Mouse (Mus musculus): Measurements from ENCODE around the gene Mettl27.

Mettl27 gene

DNA sequence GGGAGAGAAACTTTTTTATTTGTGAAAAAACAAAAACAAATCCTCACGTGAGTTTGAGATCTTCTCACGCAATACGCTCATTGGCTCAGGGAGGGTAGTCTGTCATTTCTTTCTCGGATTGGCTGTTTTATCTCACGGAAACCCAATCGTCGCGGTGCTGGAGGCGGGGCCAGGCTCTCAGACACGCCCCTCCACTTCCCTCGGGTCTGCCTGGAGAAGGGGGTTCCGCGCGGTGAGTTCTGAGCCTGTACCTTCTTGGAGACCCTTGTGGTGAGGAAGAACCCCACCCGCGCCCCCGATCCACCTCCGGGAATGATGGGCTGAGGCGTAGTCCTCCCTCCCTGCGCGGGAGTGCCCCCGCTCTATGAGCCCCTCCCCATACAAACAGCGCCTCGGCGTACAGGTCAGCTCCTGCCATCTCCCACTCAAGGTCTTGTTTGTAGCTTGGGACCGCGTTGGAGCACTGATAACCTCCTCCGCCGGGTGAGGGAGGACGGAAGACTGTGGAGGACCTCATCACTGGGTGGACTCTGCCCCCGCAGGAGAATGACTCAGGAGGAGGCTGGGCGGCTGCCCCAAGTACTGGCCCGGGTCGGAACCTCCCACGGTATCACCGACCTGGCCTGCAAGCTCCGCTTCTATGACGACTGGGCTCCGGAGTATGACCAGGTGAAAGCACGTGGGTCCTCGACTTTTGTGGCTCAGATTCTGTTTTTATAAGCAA lies at the start of gene Mettl27:
Gene Mettl27, plus strand, starts transcription at position 190 of the 724 bp plus-strand sequence.
- in situ Hi-C loops (cut with MboI), result no loop called here

DNA sequence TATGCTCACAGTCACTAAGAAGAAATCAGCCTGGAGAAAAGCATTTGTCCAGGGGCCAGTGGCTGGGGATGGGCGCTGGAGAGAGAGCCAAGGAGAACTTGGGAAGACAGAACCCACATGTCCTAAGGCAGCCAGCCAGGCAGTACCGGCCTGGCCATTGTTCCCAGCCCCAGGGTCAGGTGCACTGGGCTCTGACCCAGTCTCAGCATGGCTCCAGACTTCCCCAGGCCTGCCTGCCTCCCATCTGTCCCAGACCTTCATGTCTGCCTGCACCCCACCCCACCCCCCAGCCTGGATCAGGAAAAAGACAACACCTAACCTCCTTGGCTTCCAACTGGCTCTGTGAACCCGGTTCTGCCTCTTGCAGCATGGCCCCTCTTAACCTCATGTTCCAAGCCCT lies 49.1 kb upstream of the Mettl27 start:
- in situ Hi-C loops (cut with MboI), result no loop called here

DNA sequence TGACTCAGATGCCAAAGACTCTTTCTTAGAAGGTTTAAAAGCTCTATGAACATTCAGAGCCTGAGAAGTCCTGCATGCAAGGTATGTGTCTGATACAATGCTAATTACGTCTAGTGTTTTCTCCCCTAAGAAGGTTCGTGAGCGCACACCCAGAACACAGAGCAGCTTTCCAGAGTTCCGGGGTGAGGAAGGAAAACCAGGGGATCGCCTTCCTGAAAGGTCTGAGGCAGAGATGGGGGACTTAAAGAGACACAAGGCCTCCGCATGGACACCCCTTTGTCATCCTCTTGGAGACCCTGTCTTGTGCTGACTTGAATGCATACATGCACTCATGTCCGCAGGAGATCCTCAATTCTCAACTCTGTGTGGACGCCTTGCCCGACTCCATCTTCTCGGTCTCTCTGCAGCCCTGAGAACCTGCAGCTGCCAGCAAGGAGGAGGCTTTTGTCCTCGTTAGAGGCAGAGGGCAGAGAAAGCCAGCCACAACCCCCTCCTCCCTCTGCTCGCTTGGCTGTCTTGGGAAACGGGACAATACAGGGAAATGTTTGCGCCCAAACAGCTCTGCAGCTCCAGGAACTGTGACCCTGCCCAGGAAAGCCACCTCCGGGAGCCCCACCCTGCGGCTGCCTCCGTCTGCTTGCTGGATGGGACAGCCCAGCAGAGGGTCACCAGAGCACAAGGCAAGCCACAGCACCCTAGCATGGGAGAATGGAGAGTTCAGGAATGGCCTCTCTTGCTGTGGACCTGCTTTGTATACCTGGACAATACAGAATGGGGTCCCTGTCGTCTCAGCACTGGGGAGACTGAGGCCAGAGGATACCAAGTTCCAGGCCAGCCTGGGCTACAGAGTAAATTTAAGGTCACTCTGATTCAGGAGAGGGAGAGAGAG lies 44.5 kb upstream of the Mettl27 start:
- in situ Hi-C loops (cut with MboI), result no loop called here

DNA sequence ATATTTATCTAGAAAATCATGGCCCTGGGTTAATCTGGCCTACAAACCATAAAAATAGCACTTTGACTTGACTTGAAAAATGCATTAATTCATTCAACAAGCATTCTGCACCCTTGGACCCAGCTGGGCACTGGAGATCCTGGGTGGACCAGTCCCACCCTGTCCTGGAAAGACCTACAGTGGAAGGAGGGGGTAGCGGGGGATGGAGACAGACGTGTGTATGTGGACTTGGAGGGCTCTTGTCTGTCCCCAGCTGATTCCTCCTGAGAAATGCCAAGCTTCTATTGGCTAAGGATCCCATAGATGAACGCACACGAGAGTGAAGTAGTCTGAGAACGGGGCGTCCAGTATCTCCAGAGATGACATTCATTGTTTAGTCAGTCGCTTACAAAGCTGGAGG lies 43.7 kb upstream of the Mettl27 start:
- in situ Hi-C loops (cut with MboI), result no loop called here

DNA sequence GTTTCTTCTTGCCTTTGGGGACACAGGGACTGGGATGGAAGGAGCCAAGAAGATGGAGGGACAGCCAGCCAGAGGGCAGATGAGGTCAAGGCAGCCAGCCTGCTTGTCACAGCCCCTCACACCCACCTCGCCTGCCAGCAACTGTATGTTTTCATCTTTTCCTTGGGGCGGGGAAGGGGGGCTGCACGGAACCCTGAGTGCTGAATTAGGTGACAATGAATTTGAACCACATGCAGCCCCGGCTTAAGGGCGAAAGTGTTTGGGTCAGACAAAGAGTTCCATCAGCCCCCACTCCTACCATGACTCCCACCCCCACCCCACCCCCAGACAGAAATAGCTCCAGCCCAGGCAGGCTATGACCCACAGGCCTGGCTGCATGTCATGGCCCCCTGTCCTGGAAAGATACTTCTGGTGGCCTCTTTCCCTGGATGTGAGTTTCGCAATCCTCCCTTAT lies 41.5 kb upstream of the Mettl27 start:
- in situ Hi-C loops (cut with MboI), result no loop called here

DNA sequence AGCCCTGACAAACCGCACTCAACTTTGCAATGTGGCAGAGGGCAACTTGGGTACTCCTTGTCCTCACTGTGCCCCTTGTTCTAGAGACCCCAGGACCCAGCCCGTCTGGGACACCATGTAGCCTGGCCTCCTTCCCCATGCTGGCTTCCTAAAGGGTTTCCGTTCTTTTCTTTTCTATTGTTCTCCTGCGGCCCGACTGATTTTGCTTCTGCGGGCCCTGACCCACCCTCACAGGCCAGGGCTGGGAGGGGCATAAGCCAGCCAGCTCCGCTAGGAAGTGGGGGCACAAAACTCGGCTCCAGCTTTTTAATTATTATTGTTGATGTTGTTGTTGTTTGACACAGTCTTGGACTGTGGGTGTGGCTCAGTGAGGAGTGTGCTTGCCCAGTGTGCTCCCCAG lies 40.6 kb upstream of the Mettl27 start:
- in situ Hi-C loops (cut with MboI), result no loop called here

DNA sequence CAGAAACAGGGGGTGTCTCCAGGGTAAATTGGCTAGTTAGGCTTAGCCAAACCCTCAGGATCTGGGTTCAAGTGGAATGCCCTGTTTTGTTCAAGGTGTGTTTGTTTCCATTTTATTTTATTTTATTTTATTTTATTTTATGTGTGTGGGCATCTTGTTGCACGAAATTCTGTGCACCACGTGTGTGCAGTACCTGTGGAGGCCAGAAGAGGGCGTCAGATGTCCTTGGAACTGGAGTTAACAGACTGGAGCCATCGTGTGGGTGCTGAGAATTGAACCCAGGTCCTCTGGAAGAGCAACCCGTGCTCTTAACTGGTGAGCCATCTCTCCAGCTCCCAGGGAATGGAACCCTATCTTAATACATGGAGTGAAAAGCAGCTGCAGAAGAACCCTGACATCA lies 39.5 kb upstream of the Mettl27 start:
- in situ Hi-C loops (cut with MboI), result no loop called here

DNA sequence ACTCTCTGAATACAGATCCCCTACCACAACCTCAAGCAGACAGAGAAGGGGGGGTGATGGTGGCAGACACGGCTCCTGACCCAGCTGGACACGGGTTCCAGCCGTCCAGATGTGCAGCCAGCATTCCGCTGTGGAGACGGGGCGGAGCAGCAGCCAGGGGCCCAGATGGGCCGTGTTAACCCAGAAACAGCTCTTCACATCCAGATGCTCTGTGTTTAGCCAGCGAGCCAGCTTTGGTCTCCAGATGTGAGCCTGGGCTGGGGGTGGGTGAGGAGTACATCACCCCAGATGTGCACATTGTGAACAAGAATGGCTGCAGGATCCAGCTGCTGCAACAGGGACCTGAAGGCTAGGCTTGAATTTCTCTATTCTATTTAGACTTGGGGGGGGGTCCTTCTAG lies 36.9 kb upstream of the Mettl27 start:
- in situ Hi-C loops (cut with MboI), result no loop called here

DNA sequence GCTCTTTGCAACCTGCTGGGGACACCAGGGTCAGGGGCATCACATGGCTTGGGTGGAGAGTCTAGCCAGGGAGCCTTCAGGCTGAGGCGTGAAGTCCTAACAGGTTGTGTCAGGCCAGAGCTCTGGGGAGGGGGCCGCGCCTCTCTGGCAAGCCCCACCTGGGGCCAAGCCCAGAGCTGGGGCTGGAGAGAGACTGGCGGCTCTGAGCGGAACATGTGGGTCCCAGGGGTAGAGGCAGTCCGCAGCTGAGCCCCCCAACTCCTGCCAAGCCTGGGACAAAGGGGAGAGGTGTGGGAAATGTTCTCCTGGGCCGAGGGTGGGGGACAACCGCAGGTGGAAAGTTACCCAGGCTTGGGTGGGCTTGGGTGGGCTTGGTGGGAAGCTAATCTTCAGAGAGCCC lies 35.2 kb upstream of the Mettl27 start:
- in situ Hi-C loops (cut with MboI), result no loop called here

DNA sequence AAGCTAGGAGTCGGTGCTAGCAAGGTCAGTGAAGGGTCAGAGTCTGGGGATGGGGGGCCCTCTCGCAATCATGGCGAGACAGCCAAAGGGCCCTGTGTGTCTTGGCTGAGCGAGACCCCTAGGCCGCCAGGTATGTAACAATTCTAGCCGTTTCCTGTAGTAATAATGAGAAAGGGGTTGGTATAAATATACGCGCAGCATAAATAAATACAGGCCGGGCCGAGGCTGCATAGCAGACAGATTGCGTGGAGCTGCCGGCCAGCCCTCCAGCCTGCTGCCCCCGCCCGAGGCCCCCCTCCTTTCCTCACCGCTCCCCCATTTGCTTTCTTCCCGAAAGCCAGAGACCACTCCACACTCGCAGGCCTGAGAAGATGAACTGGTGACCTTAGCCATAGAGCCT lies 34.6 kb upstream of the Mettl27 start:
- in situ Hi-C loops (cut with MboI), result no loop called here

DNA sequence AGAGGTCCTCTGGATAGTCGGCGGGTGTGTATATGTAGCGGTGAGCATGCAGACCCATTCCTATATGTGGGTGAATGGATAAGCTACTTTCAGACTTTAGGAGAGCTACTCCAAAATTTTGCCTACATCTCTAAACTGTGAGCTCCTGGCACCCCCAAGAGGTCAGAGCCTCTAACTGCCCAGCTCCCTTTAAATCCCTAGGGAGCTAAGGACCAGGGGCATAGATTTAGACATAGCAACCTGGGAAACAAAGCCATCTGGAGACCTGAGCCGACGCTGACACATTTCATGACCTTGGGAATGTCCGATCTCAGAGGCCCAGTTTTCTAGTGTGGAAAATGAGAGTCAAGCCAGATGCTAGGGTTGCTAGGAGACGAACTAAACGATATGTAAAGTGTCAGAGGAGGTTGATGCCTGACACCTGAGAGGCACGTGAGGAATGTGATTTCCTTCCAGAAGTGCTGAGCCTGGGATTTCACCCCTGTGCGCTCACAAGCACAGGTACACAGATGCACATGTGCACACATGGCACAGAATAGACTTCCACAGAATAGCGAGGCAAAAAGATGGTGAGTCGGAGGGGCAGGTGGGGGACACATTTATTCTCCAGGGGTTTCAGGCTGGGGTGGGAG lies 31.0 kb upstream of the Mettl27 start:
- in situ Hi-C loops (cut with MboI), result no loop called here

DNA sequence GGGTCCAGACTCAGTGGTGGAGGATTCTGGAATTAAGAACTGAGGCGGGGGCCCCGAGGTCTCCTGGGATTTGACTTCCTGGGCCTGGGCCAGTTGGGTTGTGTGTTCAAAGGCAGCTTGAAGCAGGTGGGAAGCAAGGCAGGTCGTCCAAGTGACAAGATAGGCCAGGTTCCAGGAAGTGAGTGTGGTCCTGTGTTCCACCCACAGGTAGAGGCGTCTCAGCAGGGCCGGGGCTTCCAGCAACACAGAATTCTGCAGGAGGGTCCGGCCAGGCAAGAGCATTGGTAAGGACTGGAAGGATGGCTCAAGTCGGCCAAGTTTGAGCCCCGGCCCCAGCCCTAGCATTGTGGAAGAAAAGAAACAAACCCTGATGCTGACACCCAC lies 30.5 kb upstream of the Mettl27 start:
- in situ Hi-C loops (cut with MboI), result no loop called here

DNA sequence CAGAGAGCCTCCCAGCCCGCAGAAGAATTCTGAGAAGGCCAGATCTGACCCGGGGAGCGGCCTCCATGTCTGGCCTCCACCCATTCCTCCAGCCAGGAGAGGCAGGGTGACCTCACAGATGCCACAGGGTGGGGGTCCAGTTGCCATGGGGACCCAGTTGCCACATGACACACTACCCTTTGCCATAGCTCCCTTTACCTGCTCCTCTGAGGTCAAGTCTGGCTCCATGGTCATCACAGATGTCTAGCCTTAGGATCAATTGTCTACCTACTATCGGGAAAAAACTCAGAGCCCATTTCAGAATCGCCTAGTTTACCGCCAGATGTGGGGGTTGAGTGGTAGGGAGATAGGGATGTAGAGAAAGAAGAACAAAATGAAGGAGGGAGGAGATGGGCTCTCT lies 25.5 kb upstream of the Mettl27 start, which contains the start of gene Tmem270:
Gene Tmem270, minus strand, starts transcription at position 101 of the 400 bp plus-strand sequence.
- in situ Hi-C loops (cut with MboI), result no loop called here

DNA sequence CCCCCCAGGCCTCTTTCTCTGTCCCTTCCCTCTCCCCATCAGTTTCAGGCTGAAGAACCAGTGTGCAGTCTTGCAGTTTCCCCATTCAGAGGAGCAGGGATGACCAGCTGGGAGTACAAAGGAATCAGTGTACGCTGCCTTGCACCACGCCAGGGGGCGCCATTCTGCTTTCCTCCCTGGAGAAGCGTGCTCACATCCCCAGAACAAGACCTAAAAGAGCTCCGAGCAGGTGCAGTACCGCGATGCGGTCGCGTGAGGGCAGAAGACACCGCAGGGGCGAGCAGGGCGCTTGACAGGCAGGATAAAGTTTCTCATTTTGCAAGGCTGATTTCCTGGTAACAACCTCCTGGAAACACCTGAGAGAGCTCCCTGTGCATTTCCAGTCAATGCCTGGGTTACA lies 25.0 kb upstream of the Mettl27 start:
- in situ Hi-C loops (cut with MboI), result no loop called here

DNA sequence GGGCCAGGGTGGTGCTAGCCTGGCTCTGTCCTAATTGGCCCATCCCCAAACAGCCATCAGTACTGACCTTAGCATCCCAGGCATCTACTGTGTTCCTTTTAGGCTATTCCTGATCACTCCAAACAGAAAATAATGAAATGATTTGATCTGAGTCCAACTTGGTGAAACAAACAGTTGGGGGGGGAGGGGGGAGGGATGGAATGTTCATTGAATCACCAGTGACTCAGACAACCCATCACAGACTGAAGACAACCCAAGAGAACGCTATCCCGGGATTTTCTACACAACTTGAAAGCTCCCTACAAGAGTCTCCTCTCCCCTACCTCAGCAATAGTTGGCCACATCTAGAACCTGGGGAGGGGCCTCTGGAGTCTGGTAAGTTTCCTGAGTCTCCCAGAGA lies 20.3 kb upstream of the Mettl27 start:
- in situ Hi-C loops (cut with MboI), result no loop called here

DNA sequence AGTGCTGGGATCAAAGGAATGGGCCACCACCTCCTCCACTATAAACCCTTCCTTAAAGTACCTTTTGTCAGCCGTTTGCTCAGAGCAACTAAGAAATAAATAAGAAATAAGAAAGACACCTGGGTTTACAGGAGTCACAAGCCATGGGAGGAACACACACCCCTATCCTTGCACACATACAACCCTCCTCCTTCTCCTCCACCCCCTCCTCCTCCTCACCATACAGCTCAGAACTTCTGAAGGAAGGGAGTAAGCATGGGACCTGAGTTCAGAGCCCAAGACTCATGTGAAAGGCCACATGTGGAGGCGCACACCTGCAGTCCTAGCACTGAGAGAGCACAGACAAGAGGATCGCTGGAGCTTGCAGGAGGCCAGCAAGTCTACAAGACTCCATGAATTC lies 18.8 kb upstream of the Mettl27 start:
- in situ Hi-C loops (cut with MboI), result no loop called here

DNA sequence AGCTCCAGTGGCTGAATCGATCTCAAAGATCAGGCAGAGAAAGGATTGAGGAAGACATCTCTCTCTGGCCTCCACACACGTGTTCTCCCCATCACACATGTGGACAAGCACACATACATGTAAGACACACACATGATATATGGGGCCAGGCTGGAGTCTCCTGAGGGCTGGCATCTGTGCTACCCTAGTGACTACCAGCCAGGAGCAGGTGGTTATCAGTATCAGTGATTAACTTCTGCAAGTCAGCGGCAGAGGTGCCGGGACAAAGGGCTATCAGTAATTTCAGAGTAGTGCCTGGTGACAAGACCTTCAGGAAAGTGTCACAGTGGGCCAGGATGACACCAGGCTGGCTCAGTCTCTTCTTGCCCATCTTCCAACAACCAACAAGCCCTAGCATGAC lies 18.4 kb upstream of the Mettl27 start:
- in situ Hi-C loops (cut with MboI), result no loop called here

DNA sequence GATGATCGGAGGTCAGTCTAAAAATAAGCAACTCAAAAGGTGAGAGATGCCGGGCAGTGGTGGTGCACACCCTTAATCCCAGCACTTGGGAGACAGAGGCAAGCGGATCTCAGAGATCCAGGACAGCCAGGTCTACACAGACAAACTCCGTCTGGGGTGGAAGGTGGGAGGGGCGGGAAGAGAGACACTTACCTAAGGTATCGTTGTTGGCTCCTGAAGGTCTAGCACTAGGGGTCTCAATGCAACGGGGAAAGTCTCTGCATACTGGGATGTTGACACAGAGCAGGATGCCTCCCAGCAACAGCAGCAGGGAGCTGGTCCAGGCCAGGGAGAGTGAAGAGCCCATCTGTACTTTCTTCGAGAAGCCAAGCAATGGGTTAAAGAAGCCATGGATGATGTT lies 17.7 kb upstream of the Mettl27 start:
- in situ Hi-C loops (cut with MboI), result no loop called here

DNA sequence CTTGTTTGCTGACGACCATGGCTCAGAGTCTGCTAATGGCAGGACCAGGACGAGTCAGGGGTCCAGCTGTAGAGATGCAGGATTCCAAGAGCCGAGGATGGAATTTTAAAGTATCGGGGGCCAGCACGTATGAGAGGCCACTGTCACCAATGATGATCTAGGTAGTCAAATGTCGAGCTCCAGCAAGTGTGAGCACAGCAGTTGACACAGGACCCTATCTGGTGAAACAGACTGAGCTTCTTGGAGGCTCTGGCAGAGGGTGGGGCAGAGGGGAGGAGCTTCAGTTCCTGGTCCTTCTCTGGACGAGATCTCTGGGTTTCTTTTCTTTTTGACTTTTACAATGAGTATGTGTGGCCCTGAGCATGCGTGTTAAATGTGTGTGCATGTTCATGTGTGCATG lies 16.9 kb upstream of the Mettl27 start, which contains the start of gene Cldn13:
Gene Cldn13, minus strand, starts transcription at position 216 of the 400 bp plus-strand sequence.
- in situ Hi-C loops (cut with MboI), result no loop called here

DNA sequence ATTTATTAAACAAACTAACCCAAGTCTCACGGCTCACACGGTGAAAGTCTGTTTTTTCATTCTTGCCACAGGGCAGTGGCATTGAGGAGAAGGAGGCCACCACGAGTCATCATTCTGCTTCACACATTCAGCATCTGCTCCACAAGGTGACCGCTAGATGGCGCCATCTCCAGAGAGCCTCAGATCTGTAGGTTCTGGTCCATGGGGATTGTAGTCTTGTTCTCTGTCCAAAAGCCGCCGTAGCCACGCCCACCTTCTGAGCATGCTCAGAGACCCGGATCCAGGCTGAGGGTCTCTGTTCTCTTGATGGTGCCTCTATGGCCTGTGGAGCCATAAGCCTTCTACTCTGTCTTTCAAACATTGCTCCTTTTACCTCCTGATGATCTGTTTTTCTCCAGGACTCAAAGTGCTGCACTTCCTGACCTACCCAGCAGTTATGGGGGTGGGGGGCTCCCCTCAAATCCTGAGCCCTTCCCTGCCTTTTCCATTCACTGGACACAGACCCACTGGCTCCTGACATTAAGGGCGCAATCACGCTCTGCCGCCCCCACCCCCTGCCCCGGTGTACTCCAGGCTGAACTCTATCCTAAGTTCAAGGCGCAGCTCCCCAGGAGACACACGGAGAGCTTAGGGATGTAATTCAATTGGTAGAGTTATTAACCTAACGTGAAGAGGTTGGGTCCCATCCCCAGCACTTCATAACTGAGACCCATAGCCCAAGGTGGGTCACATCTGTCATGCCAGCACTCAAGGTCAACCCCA lies 13.9 kb upstream of the Mettl27 start:
- in situ Hi-C loops (cut with MboI), result no loop called here

DNA sequence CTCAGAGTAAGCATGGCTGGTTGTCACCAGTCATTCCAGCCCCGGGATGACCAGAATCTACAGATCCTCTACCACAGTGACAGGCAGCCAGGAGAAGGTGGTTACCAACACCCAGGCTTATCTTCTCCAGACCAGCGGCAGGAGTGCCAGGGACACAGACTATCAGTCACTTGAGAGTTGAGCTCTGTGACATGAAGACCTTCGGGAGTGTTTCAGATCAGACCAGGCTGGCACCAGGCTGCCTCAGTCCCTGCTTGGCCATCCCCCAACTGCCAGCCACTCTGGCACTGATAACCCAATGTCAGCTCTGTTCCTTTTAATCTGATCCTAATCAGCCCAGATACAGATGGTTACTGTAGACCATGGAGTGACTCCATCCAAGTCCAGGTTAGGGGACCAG lies 13.1 kb upstream of the Mettl27 start:
- in situ Hi-C loops (cut with MboI), result no loop called here

All from mature B cell (primary cell).